Mouse (Mus musculus) urinary bladder, postnatal 25 days (tissue): ENCODE data around the gene Rras.

Experiments used
- DNase-seq: peaks from one replicate; pipeline ENCODE4 v3.0.0; 2022; ENCODE audit warnings: low spot score

The Rras gene

GRCm38 (mm10) chr7:45027761-45028160, 10.0 kb downstream of the Rras start:
- DNase-seq = no peak

- DNase-seq = no peak
Observed at GRCm38 (mm10) chr7:45028351-45028750, 10.6 kb downstream of the Rras start.

GRCm38 (mm10) chr7:45029995-45030394, 12.2 kb downstream of the Rras start:
- no peak for DNase-seq

GRCm38 (mm10) chr7:45030857-45031256, 13.1 kb downstream of the Rras start:
- DNase-seq = no peak

GRCm38 (mm10) chr7:45033722-45034359, 16.1 kb downstream of the Rras start:
- no peak for DNase-seq

GRCm38 (mm10) chr7:45035631-45036030, 17.9 kb downstream of the Rras start:
- DNase-seq = no peak

GRCm38 (mm10) chr7:45036702-45037101, 18.9 kb downstream of the Rras start:
- no peak for DNase-seq

GRCm38 (mm10) chr7:45037720-45038361, 20.1 kb downstream of the Rras start:
- DNase-seq = peak; percentile 46

GRCm38 (mm10) chr7:45038411-45038810, 20.6 kb downstream of the Rras start:
- DNase-seq = no peak

- no peak for DNase-seq
Observed at GRCm38 (mm10) chr7:45040851-45041250, 23.1 kb downstream of the Rras start.

- DNase-seq = no peak
Observed at GRCm38 (mm10) chr7:45043307-45043706, 25.5 kb downstream of the Rras start.

- DNase-seq = no peak
Observed at GRCm38 (mm10) chr7:45045741-45046140, 28.0 kb downstream of the Rras start.

GRCm38 (mm10) chr7:45046853-45047350, 29.1 kb downstream of the Rras start:
- DNase-seq = no peak

- no peak for DNase-seq
Observed at GRCm38 (mm10) chr7:45047491-45047890, 29.7 kb downstream of the Rras start.

GRCm38 (mm10) chr7:45048001-45048890, 30.5 kb downstream of the Rras start:
- DNase-seq = no peak

GRCm38 (mm10) chr7:45048923-45049657, 31.3 kb downstream of the Rras start:
- no peak for DNase-seq

GRCm38 (mm10) chr7:45050945-45051600, 33.3 kb downstream of the Rras start:
- DNase-seq = no peak

- no peak for DNase-seq
Observed at GRCm38 (mm10) chr7:45051601-45051974, 33.8 kb downstream of the Rras start.

GRCm38 (mm10) chr7:45052181-45052861, 34.6 kb downstream of the Rras start:
- DNase-seq = peak; percentile 41

- no peak for DNase-seq
Observed at GRCm38 (mm10) chr7:45052862-45053116, 35.0 kb downstream of the Rras start, which contains the start of gene Prr12. Gene Prr12, minus strand, starts transcription at chr7:45052881.
